Mouse (Mus musculus) intestine, embryonic 14.5 days (tissue): Measurements from ENCODE around the gene Copg2. TPM values are rescaled to one million over a fixed set of nuclear protein-coding genes. Genes with fewer than 3 reads are reported as not detected.
A peak's percentile ranks its signal among the peaks of the same experiment; 100 is the strongest.

Experiments used
- ATAC-seq: fragments of 200-750 bp; cut with Nextera tagmentation; replicated peaks from 2 replicates; pipeline ENCODE4 v1.8.0; 2017; ENCODE audit warnings: low read depth, moderate number of reproducible peaks, moderate TSS enrichment, moderate library complexity; ENCODE audit not compliant: low FRiP score, low TSS enrichment
- DNase-seq: peaks from one replicate; pipeline ENCODE4 v3.0.0-alpha.2; 2018; ENCODE audit warnings: low spot score
- H3K27ac ChIP-seq: fragments of 300-500 bp; sonication (generic); 2 replicates; pipeline ENCODE4 v1.5.1; 2014; ENCODE audit warnings: low read depth, mild to moderate bottlenecking, control low read depth
- H3K27me3 ChIP-seq: fragments of 300-500 bp; sonication (generic); replicated peaks from 2 replicates; pipeline ENCODE4 v1.6.1; 2014; ENCODE audit warnings: low read length, control low read depth; ENCODE audit not compliant: control insufficient read depth, insufficient read depth
- H3K36me3 ChIP-seq: fragments of 300-500 bp; sonication (generic); 2 replicates; pipeline ENCODE4 v1.6.1; 2014; ENCODE audit warnings: low read length, control low read depth; ENCODE audit not compliant: control insufficient read depth, insufficient read depth
- H3K4me1 ChIP-seq: fragments of 300-500 bp; sonication (generic); replicated peaks from 2 replicates; pipeline ENCODE4 v1.6.1; 2014; ENCODE audit warnings: low read length, control low read depth, mixed read lengths; ENCODE audit not compliant: control insufficient read depth, insufficient read depth
- H3K4me2 ChIP-seq: fragments of 300-500 bp; sonication (generic); 2 replicates; pipeline ENCODE4 v1.6.1; 2014; ENCODE audit warnings: low read length
- H3K4me3 ChIP-seq: fragments of 300-500 bp; sonication (generic); 2 replicates; pipeline ENCODE4 v1.5.1; 2014; ENCODE audit warnings: low read depth, low read length, control low read depth, mixed read lengths
- H3K9ac ChIP-seq: fragments of 300-500 bp; sonication (generic); 2 replicates; pipeline ENCODE4 v1.6.1; 2014; ENCODE audit warnings: mild to moderate bottlenecking, low read length
- H3K9me3 ChIP-seq: fragments of 300-500 bp; sonication (generic); 2 replicates; pipeline ENCODE4 v1.6.1; 2016; ENCODE audit warnings: low read length, control low read depth; ENCODE audit not compliant: control insufficient read depth
- WGBS: fragments of 180-500 bp; shearing (Covaris S2); extraction: QIAGEN DNeasy Blood & Tissue Kit; methylation state at CpG from one replicate; pipeline ENCODE4 v1.1.7; 2014; 5-methylcytosine and 5-hydroxymethylcytosine counted together
- polyA plus RNA-seq: library from polyadenylated mRNA; unstranded; fragments of >200 nt; fragmentation: Nextera tagmentation; extraction: Ambion mirVana; gene quantifications from 2 replicates; pipeline ENCODE4 v1.2.1, GENCODE M21; 2014

Gene Copg2
- polyA plus RNA-seq, 1 experiment from 2014 or later, result 22.9 TPM

GRCm38 (mm10) chr6:30716796-30717195 is 179.8 kb downstream of the Copg2 start:
- Histone ChIP-seq H3K27ac (no peak overlapping the region), H3K4me1 (peaks cover 10% of the 10 kb centered on the region)
- no peak for ATAC-seq

GRCm38 (mm10) chr6:30714891-30715471 is 181.6 kb downstream of the Copg2 start:
- Histone ChIP-seq H3K27ac (peak overlapping the region; percentile 4; the same call in 1 of the 2 replicates), H3K4me3 (no peak overlapping the region), H3K9ac (no peak overlapping the region), H3K4me1 (peaks cover 25% of the 10 kb centered on the region), H3K9me3 (no peaks in the 10 kb centered on the region), H3K36me3 (no peaks in the 10 kb centered on the region), H3K4me2 (no peak overlapping the region), H3K27me3 (no peaks in the 10 kb centered on the region)
- DNase-seq, result no peak
- no peak for ATAC-seq
- 53% methylated on average over 5 of the region's 5 CpGs for WGBS

More at GRCm38 (mm10) chr6:30716796-30717195, 179.8 kb downstream of the Copg2 start:
- H3K27me3 ChIP-seq, result no peaks in the 10 kb centered on the region
- 89% methylated on average over 7 of the region's 7 CpGs for WGBS
- no peak overlapping the region for H3K9ac ChIP-seq
- H3K9me3 ChIP-seq, result no peaks in the 10 kb centered on the region
- no peaks in the 10 kb centered on the region for H3K36me3 ChIP-seq
- DNase-seq, result no peak
- no peak overlapping the region for H3K4me3 ChIP-seq
- no peak overlapping the region for H3K4me2 ChIP-seq

- H3K4me3 ChIP-seq, result no peak overlapping the region
- H3K27ac ChIP-seq, result 0 out of 2 replicates have a peak overlapping the region, but pooled peaks have one; percentile 12
- H3K4me2 ChIP-seq, result no peak overlapping the region
- H3K9ac ChIP-seq, result no peak overlapping the region
- DNase-seq (no peak), ATAC-seq (no peak)
- no peaks in the 10 kb centered on the region for H3K27me3 ChIP-seq
- 77% methylated on average over 11 of the region's 11 CpGs for WGBS
- peaks cover 26% of the 10 kb centered on the region for H3K4me1 ChIP-seq
- H3K9me3 ChIP-seq, result no peaks in the 10 kb centered on the region
- H3K36me3 ChIP-seq, result no peaks in the 10 kb centered on the region
These were observed 182.7 kb downstream of the Copg2 start for GRCm38 (mm10) chr6:30713896-30714295.

- Histone ChIP-seq H3K36me3 (no peaks in the 10 kb centered on the region), H3K9me3 (no peaks in the 10 kb centered on the region), H3K27ac (no peak overlapping the region), H3K27me3 (no peaks in the 10 kb centered on the region), H3K4me1 (peaks cover 26% of the 10 kb centered on the region), H3K4me2 (no peak overlapping the region), H3K4me3 (no peak overlapping the region), H3K9ac (no peak overlapping the region)
- DNase-seq (no peak), ATAC-seq (no peak)
- WGBS, result 79% methylated on average over 6 of the region's 6 CpGs
These were observed 183.1 kb downstream of the Copg2 start for GRCm38 (mm10) chr6:30713455-30713854.

- no peaks in the 10 kb centered on the region for H3K36me3 ChIP-seq
- peak overlapping the region; percentile 40; the same call in 1 of the 2 replicates for H3K27ac ChIP-seq
- H3K9me3 ChIP-seq, result no peaks in the 10 kb centered on the region
These were observed 184.1 kb downstream of the Copg2 start for GRCm38 (mm10) chr6:30712484-30712883.

GRCm38 (mm10) chr6:30711365-30711763 is 185.2 kb downstream of the Copg2 start:
- Histone ChIP-seq H3K9me3 (no peaks in the 10 kb centered on the region), H3K4me3 (no peak overlapping the region), H3K9ac (no peak overlapping the region), H3K27ac (0 out of 2 replicates have a peak overlapping the region, but pooled peaks have one; percentile 18), H3K4me1 (peaks cover 23% of the 10 kb centered on the region), H3K36me3 (no peaks in the 10 kb centered on the region), H3K4me2 (no peak overlapping the region), H3K27me3 (no peaks in the 10 kb centered on the region)
- no peak for ATAC-seq
- DNase-seq, result no peak
- 56% methylated on average over 10 of the region's 10 CpGs for WGBS

More at GRCm38 (mm10) chr6:30712484-30712883, 184.1 kb downstream of the Copg2 start:
- H3K4me1 ChIP-seq, result peaks cover 26% of the 10 kb centered on the region
- DNase-seq (no peak), ATAC-seq (no peak)
- no peak overlapping the region for H3K4me3 ChIP-seq
- no peaks in the 10 kb centered on the region for H3K27me3 ChIP-seq
- no peak overlapping the region for H3K9ac ChIP-seq
- 39% methylated on average over 7 of the region's 7 CpGs for WGBS
- H3K4me2 ChIP-seq, result no peak overlapping the region

- H3K36me3 ChIP-seq, result no peaks in the 10 kb centered on the region
- 0 out of 2 replicates have a peak overlapping the region, but pooled peaks have one; percentile 18 for H3K27ac ChIP-seq
- ATAC-seq (no peak), DNase-seq (no peak)
- no peak overlapping the region for H3K4me2 ChIP-seq
- WGBS, result 49% methylated on average over 25 of the region's 25 CpGs
- H3K4me3 ChIP-seq, result no peak overlapping the region
- H3K9ac ChIP-seq, result no peak overlapping the region
- H3K27me3 ChIP-seq, result no peaks in the 10 kb centered on the region
- H3K9me3 ChIP-seq, result no peaks in the 10 kb centered on the region
- H3K4me1 ChIP-seq, result peaks cover 23% of the 10 kb centered on the region
These were observed 185.9 kb downstream of the Copg2 start for GRCm38 (mm10) chr6:30710371-30711364.

GRCm38 (mm10) chr6:30709115-30709514 is 187.5 kb downstream of the Copg2 start:
- WGBS, result 48% methylated on average over 6 of the region's 6 CpGs
- H3K27ac ChIP-seq, result no peak overlapping the region
- H3K27me3 ChIP-seq, result no peaks in the 10 kb centered on the region
- H3K9ac ChIP-seq, result no peak overlapping the region
- no peak overlapping the region for H3K4me3 ChIP-seq
- no peaks in the 10 kb centered on the region for H3K36me3 ChIP-seq
- DNase-seq (no peak), ATAC-seq (no peak)
- H3K4me1 ChIP-seq, result peaks cover 25% of the 10 kb centered on the region
- no peak overlapping the region for H3K4me2 ChIP-seq
- no peaks in the 10 kb centered on the region for H3K9me3 ChIP-seq
